Mouse (Mus musculus) right cerebral cortex, adult 18-20 months (tissue): ENCODE data around the gene Kcnt2.

ENCODE experiments used
- DNase-seq: peaks from one replicate; pipeline ENCODE4 v3.0.0; 2022; ENCODE audit warnings: mixed read lengths

Gene Kcnt2

GRCm38 (mm10) chr1:140245876-140246597 is at the start of gene Kcnt2:
Gene Kcnt2 (plus strand): TSS chr1:140246158.
- DNase-seq, result peak; percentile 78

GRCm38 (mm10) chr1:140205329-140205728 is 40.6 kb upstream of the Kcnt2 start:
- DNase-seq, result no peak

- DNase-seq, result no peak
These were observed 20.7 kb upstream of the Kcnt2 start for GRCm38 (mm10) chr1:140225221-140225620.

- DNase-seq, result no peak
These were observed 19.3 kb upstream of the Kcnt2 start for GRCm38 (mm10) chr1:140226673-140227072.

GRCm38 (mm10) chr1:140245465-140245864 is 493 bp upstream of the Kcnt2 start:
- DNase-seq, result peak; percentile 64

GRCm38 (mm10) chr1:140264696-140265095 is 18.7 kb downstream of the Kcnt2 start:
- no peak for DNase-seq

- DNase-seq, result no peak
These were observed 20.1 kb downstream of the Kcnt2 start for GRCm38 (mm10) chr1:140266047-140266446.

GRCm38 (mm10) chr1:140266643-140267286 is 20.8 kb downstream of the Kcnt2 start:
- DNase-seq, result no peak

GRCm38 (mm10) chr1:140267288-140267687 is 21.3 kb downstream of the Kcnt2 start:
- DNase-seq, result no peak

- no peak for DNase-seq
These were observed 27.7 kb downstream of the Kcnt2 start for GRCm38 (mm10) chr1:140273624-140274023.

- DNase-seq, result no peak
These were observed 29.9 kb downstream of the Kcnt2 start for GRCm38 (mm10) chr1:140275813-140276212.

GRCm38 (mm10) chr1:140293140-140293539 is 47.2 kb downstream of the Kcnt2 start:
- DNase-seq, result no peak

- DNase-seq, result no peak
These were observed 49.5 kb downstream of the Kcnt2 start for GRCm38 (mm10) chr1:140295482-140295881.

GRCm38 (mm10) chr1:140304244-140304643 is 58.3 kb downstream of the Kcnt2 start:
- DNase-seq, result no peak

- no peak for DNase-seq
These were observed 59.4 kb downstream of the Kcnt2 start for GRCm38 (mm10) chr1:140305344-140305743.

- DNase-seq, result no peak
These were observed 60.4 kb downstream of the Kcnt2 start for GRCm38 (mm10) chr1:140306339-140306738.

- no peak for DNase-seq
These were observed 64.8 kb downstream of the Kcnt2 start for GRCm38 (mm10) chr1:140310739-140311138.

- no peak for DNase-seq
These were observed 79.1 kb downstream of the Kcnt2 start for GRCm38 (mm10) chr1:140325088-140325487.

- DNase-seq, result no peak
These were observed 80.8 kb downstream of the Kcnt2 start for GRCm38 (mm10) chr1:140326709-140327108.

- no peak for DNase-seq
These were observed 87.7 kb downstream of the Kcnt2 start for GRCm38 (mm10) chr1:140333702-140334101.

GRCm38 (mm10) chr1:140338417-140338816 is 92.5 kb downstream of the Kcnt2 start:
- peak; percentile 9 for DNase-seq

- DNase-seq, result peak; percentile 61
These were observed 93.4 kb downstream of the Kcnt2 start for GRCm38 (mm10) chr1:140339368-140339767.

- DNase-seq, result no peak
These were observed 118.8 kb downstream of the Kcnt2 start for GRCm38 (mm10) chr1:140364787-140365186.

- DNase-seq, result no peak
These were observed 127.6 kb downstream of the Kcnt2 start for GRCm38 (mm10) chr1:140373532-140373931.
